Mouse (Mus musculus) G1E (cell line): ENCODE measurements around the gene Tm6sf2.

Source experiments
- CTCF ChIP-seq: IDR thresholded peaks from 2 replicates; pipeline ENCODE4 v1.5.1; 2012; ENCODE audit warnings: low read depth, low read length, inconsistent platforms, mixed read lengths
- GATA1 ChIP-seq: IDR thresholded peaks from 2 replicates; pipeline ENCODE4 v1.6.1; 2012; ENCODE audit warnings: borderline replicate concordance, low read length, inconsistent platforms, mixed read lengths
- TAL1 ChIP-seq: conservative IDR thresholded peaks from 2 replicates; pipeline ENCODE4 v1.6.1; 2012; ENCODE audit warnings: low read depth, low read length, inconsistent platforms, mixed read lengths

DNA sequence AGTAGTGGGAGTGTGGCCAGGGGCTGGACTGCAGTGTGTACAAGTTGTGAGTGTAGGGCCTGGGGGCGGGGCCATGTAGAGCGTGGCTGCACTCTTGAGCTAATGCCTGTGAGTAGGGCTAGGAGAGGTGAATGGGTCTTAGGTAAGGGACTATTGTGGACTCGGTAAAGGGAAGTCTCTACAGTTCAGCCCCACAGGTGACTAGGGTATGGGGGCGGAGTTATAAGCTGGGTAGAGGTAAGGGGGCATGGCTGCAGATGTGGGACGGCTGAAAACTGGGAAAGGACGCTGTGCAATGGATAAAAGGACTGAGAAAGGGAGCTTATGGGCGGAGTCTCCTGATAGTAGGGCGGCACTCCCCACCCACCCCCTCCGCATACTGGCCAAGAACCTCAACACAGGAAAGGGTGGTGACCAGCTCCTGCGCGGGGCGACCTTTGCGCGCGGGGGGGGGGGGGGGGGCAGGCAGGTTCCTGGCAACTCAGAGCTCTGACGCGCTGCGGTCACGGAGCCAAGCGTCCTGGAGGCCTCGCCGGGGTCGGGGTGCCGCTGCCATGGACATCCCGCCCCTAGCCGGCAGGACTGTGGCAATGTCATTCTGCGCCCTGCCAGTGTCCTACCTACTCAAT, at the start of gene Tm6sf2:
- TF ChIP-seq CTCF (no peak), GATA1 (no peak), TAL1 (no peak)
